Mouse (Mus musculus): Measurements from ENCODE around the gene Mrpl52. TPM values are rescaled to one million over a fixed set of nuclear protein-coding genes. Genes with fewer than 3 reads are reported as not detected.

Gene Mrpl52
- 215 TPM for polyA plus RNA-seq (2014; fragmentation: Illumina TruSeq; extraction: RNeasy Lipid Tissue Mini Kit (QIAGEN cat#74804); ENCODE audit: low read depth, low replicate concordance)

DNA sequence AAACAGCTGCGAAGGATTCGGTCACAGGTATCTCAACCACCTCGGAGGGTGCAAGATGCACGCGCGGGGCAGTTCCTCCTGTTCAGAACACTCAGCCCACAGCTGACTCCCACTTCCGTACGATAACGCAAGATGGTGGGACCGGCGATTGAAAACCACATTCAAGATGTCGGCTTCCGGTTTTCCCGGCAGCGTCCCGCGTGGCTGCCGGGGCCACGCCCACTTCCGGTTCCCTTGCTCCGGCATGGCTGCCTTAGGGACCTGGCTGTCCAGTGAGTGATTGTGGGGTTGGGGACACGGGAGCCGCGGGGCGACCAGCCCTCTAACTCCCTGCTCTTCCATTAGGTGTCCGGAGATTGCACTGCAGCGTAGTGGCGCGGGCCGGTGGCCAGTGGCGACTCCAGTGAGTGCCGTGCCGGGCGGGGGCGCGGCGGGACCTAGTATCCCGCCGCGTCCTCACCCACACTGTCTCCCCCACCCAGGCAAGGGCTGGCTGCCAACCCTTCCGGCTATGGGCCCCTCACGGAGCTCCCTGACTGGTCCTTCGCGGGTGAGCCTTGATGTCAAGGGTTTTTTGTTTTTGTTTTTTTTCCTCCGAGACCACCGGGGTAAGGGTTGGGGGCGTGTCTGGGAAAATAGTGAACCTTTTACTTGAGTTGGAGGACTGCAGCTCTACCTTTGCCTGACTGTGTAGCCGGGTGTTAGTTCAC is at the start of gene Mrpl52:
Gene Mrpl52, plus strand, starts transcription at position 221 of the 710 bp plus-strand sequence.

DNA sequence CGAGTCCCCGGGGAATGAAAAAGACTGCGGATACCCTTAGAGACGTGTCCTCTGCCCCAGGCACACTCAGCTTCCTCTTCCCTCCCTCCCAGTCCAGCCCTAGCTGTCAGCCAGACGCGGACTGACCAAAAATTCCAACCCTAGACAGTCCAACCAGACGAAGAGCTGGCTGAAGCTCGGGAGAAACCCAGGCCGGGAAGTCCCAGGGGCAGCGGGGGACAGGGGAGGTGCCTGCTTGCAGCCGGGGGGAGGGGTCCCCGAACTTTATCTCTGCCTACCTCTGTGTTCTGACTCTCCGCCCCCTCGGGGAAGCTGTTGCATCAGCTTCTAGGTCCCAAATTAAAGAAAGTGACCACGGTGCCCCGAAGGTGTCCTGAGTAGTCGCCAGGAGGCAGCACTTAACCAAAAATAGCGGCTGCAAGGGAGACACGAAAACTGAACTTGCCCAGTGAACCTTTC is 9.1 kb upstream of the Mrpl52 start, which contains the start of gene Slc7a7:
Gene Slc7a7, minus strand, starts transcription at position 158 of the 459 bp plus-strand sequence.

GRCm38 (mm10) chr14:54431334-54432077 is 4.8 kb downstream of the Mrpl52 start, which contains the start of gene Mmp14:
Gene Mmp14, plus strand, starts transcription at chr14:54431612.

DNA sequence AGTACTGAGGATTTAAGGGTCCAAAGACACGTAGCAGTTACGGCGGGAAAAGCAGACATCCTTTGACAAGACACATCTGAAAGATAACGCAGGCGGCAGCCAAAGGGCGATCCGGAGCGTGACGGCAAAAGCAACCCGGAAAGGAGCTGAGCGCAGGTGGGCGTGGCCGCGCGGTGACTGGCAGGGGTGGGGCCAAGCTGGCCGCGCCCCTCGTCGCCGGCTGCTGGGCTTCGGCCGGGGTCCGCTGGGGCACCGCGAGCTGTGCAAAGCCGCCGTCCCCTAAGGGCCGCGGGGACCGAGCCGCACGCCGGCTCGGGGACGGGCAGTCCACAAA is 37.2 kb downstream of the Mrpl52 start, which contains the start of gene Lrp10:
Gene Lrp10, plus strand, starts transcription at position 179 of the 334 bp plus-strand sequence.

DNA sequence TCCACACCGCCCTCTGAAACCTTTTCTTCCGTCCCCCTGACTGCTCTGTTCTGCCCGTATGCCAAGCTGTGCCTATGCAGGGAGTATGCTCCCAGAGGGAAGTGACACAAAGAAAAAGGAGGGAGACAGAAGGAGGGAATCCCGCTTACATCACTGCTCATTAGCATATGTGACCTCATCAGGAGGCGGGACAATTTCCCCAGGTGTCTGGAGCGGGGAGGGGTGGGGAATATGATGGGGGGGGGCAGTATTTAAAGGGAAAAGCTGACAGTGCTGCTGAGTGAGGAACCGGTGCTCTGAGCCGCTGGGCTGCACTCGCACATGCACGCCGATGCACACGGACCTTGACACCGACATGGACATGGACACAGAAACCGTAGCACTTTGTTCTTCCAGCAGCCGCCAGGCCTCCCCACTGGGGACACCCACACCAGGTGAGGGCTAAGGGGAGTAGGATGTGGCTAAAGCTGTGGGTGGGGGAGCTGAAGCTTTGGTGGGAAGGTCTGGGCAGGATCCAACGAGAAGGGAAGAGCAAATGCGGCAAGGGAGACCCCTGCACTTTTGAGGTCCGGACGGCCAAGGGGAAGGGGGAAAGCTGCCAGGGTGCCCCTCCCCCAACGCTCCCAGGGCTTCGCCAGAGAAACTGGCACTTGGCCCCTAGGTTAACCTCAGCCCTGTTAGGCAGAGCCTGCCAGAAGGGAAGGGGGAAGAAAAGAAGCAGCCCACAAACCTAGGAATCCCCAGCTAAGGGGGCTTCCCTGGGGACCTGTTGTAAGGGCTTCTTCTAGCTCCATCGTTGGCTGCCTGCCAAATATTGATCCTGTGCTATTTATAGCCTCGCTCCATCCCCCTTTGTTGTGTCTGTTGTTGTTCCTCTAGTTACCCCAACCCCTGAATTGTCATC is 49.5 kb downstream of the Mrpl52 start, which contains the start of gene Rem2:
Gene Rem2, plus strand, starts transcription at position 160 of the 904 bp plus-strand sequence.

Other genes with a start within 250 kb of the Mrpl52 start
- gene Dad1, start 172.8 kb upstream of the Mrpl52 start, polyA plus RNA-seq (2014; fragmentation: Illumina TruSeq; extraction: RNeasy Lipid Tissue Mini Kit (QIAGEN cat#74804); ENCODE audit: low read depth, low replicate concordance) = 250 TPM
- 85.2 TPM for gene Abhd4, start 172.7 kb upstream of the Mrpl52 start, polyA plus RNA-seq (2014; fragmentation: Illumina TruSeq; extraction: RNeasy Lipid Tissue Mini Kit (QIAGEN cat#74804); ENCODE audit: low read depth, low replicate concordance)
- not detected for gene Olfr49, start 142.0 kb upstream of the Mrpl52 start, polyA plus RNA-seq (2014; fragmentation: Illumina TruSeq; extraction: RNeasy Lipid Tissue Mini Kit (QIAGEN cat#74804); ENCODE audit: low read depth, low replicate concordance)
- 52.2 TPM for gene Oxa1l, start 66.1 kb upstream of the Mrpl52 start, polyA plus RNA-seq (2014; fragmentation: Illumina TruSeq; extraction: RNeasy Lipid Tissue Mini Kit (QIAGEN cat#74804); ENCODE audit: low read depth, low replicate concordance)
- 6.5 TPM for gene Slc7a7, start 9.1 kb upstream of the Mrpl52 start, polyA plus RNA-seq (2014; fragmentation: Illumina TruSeq; extraction: RNeasy Lipid Tissue Mini Kit (QIAGEN cat#74804); ENCODE audit: low read depth, low replicate concordance)
- 66.6 TPM for gene Mmp14, start 4.7 kb downstream of the Mrpl52 start, polyA plus RNA-seq (2014; fragmentation: Illumina TruSeq; extraction: RNeasy Lipid Tissue Mini Kit (QIAGEN cat#74804); ENCODE audit: low read depth, low replicate concordance)
- 74.3 TPM for gene Lrp10, start 37.2 kb downstream of the Mrpl52 start, polyA plus RNA-seq (2014; fragmentation: Illumina TruSeq; extraction: RNeasy Lipid Tissue Mini Kit (QIAGEN cat#74804); ENCODE audit: low read depth, low replicate concordance)
- gene Rem2, start 49.2 kb downstream of the Mrpl52 start, polyA plus RNA-seq (2014; fragmentation: Illumina TruSeq; extraction: RNeasy Lipid Tissue Mini Kit (QIAGEN cat#74804); ENCODE audit: low read depth, low replicate concordance) = 0.63 TPM
- 33.9 TPM for gene Prmt5, start 90.6 kb downstream of the Mrpl52 start, polyA plus RNA-seq (2014; fragmentation: Illumina TruSeq; extraction: RNeasy Lipid Tissue Mini Kit (QIAGEN cat#74804); ENCODE audit: low read depth, low replicate concordance)
- gene Haus4, start 127.7 kb downstream of the Mrpl52 start, polyA plus RNA-seq (2014; fragmentation: Illumina TruSeq; extraction: RNeasy Lipid Tissue Mini Kit (QIAGEN cat#74804); ENCODE audit: low read depth, low replicate concordance) = 59.7 TPM
- gene Ajuba, start 150.6 kb downstream of the Mrpl52 start, polyA plus RNA-seq (2014; fragmentation: Illumina TruSeq; extraction: RNeasy Lipid Tissue Mini Kit (QIAGEN cat#74804); ENCODE audit: low read depth, low replicate concordance) = 27.0 TPM
- 5.2 TPM for gene 4931414P19Rik, start 179.1 kb downstream of the Mrpl52 start, polyA plus RNA-seq (2014; fragmentation: Illumina TruSeq; extraction: RNeasy Lipid Tissue Mini Kit (QIAGEN cat#74804); ENCODE audit: low read depth, low replicate concordance)
- 157 TPM for gene Psmb5, start 191.1 kb downstream of the Mrpl52 start, polyA plus RNA-seq (2014; fragmentation: Illumina TruSeq; extraction: RNeasy Lipid Tissue Mini Kit (QIAGEN cat#74804); ENCODE audit: low read depth, low replicate concordance)
- not detected for gene Psmb11, start 194.5 kb downstream of the Mrpl52 start, polyA plus RNA-seq (2014; fragmentation: Illumina TruSeq; extraction: RNeasy Lipid Tissue Mini Kit (QIAGEN cat#74804); ENCODE audit: low read depth, low replicate concordance)
- gene Gm17606, start 214.0 kb downstream of the Mrpl52 start, polyA plus RNA-seq (2014; fragmentation: Illumina TruSeq; extraction: RNeasy Lipid Tissue Mini Kit (QIAGEN cat#74804); ENCODE audit: low read depth, low replicate concordance) = not detected
- 3.1 TPM for gene Cdh24, start 214.5 kb downstream of the Mrpl52 start, polyA plus RNA-seq (2014; fragmentation: Illumina TruSeq; extraction: RNeasy Lipid Tissue Mini Kit (QIAGEN cat#74804); ENCODE audit: low read depth, low replicate concordance)